Mouse (Mus musculus): ENCODE measurements around the gene C2cd3.

Gene C2cd3

DNA sequence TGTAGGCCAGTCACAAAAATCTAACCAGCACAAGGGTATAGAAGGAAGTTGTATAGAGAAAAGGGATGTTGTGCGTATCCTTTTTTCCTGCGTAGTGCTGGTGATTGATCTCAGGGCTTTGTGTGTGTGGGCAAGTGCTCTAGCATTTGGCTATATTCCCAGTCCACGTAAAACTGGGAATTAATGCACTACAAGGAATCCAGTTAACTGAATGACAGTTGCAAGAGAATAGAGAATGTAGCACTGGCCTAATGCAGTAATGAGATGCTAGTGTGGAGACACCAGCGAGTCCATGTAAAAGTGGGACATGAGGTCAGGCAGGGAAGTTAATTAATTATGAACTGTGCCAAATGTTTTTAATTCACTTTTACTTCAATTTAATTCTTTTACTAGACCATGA lies 30.7 kb downstream of the C2cd3 start:
- DNase-seq (ENCODE audit: low spot score in 2 of 2): no peak

GRCm38 (mm10) chr7:100407677-100408076 lies 35.6 kb downstream of the C2cd3 start:
- DNase-seq (ENCODE audit: low spot score in 2 of 2): no peak

DNA sequence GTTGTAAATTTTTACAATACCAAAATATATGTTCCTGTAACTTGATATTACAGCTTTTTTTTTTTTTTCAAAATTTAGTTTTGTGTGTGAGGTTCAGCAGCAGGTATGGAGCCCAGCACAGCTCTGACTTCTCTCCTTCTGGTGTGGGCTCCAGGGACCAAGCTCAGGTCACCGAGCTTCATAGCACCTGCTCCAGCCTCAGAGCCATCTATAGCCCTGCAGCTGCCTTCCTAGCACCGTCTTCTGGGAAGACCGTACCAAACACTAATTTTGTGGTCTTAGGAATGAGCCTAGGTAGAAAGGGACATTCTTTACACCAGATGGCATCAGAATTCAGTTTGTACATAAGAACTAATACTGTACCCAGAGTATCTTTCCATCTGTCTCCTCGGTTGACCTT lies 36.7 kb downstream of the C2cd3 start:
- DNase-seq (ENCODE audit: low spot score in 2 of 2): no peak

DNA sequence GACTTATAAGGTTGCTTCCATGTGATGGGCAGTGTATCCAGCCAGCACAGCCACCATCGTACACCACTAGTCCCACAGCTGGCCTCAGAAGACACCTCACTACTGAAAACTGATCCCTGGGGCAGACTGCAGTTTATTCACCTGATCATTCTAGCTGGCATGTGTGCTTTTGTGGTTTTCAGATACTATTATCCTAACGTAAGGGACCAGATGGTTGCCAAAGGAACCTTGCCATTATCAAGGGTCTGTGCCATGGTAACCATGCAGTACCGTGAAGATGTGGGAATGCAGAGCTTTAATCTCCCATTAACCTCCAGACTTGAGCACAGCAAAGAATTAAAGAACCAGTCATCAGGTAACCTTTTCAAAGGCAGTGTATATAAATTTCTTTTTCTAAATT lies 53.8 kb downstream of the C2cd3 start:
- no peak for DNase-seq (ENCODE audit: low spot score in 2 of 2)

- DNase-seq (ENCODE audit: low spot score in 2 of 2): peak; percentile 32 to 61
Measured at GRCm38 (mm10) chr7:100429102-100429501, 57.1 kb downstream of the C2cd3 start.

DNA sequence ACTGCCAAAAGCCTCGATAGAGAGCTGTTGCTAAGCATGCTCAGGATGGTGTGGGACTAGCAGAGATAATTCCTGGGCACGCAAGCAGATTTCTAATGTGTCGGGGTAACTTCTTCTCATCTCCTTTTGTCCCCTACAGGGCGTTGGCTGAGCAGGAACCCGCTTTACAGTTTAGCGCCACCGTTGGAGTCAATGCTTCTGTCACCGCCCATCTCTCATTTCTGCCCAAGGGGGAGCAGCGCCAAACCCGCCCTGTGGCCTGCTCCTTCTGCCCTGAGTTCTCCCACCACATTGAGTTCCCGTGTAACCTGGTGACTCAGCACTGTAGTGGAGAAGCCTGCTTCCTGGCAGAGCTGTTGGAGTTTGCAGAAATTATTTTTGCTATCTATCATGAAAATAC lies 57.9 kb downstream of the C2cd3 start:
- DNase-seq (ENCODE audit: low spot score in 2 of 2): peak in 1 of 2 experiments; percentile 24

DNA sequence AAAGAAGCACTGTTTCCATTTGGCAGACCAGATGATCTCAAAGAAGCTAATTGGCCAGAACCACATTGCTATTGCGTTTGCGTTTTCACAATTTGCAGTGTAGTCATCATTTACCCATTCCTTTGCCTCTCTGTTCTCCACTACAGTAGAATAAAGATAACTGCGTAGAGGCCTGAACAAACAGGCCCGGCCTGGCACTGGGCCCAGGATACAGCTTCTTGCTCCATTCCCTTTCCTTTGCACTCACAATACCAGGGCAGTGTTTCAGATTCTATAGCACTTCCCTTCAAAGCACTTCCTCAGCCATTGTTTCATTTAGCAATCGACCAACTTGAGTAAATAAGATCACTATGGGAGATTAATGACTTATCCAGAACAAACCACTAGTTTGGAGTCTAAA lies 59.1 kb downstream of the C2cd3 start:
- peak; percentile 67 to 71 for DNase-seq (ENCODE audit: low spot score in 2 of 2)

DNA sequence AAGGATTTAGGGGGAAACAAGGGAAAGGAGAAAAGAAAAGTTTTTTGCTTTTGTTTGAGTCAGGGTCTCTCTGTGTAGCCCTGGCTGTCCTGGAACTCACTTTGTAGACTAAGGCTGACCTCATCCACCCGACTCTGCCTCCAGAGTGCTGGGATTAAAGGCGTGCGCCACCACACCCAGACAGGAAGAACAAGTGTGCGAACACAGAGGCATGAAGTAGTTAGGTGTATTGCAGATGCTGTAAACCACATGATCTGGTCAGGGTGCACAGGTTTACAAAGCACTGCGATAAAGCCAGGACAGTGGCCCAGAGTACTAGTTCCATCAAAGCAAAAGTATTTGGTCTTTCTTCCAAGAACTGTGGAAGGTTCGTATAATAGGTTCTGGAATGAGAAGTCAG lies 61.3 kb downstream of the C2cd3 start:
- no peak for DNase-seq (ENCODE audit: low spot score in 2 of 2)

GRCm38 (mm10) chr7:100443728-100444127 lies 71.7 kb downstream of the C2cd3 start:
- DNase-seq (ENCODE audit: low spot score in 2 of 2): no peak

- no peak for DNase-seq (ENCODE audit: low spot score in 2 of 2)
Measured at GRCm38 (mm10) chr7:100446271-100446670, 74.2 kb downstream of the C2cd3 start.

- no peak for DNase-seq (ENCODE audit: low spot score in 2 of 2)
Measured at GRCm38 (mm10) chr7:100448530-100448929, 76.5 kb downstream of the C2cd3 start.

- no peak for DNase-seq (ENCODE audit: low spot score in 2 of 2)
Measured at GRCm38 (mm10) chr7:100448985-100449384, 77.0 kb downstream of the C2cd3 start.

- no peak for DNase-seq (ENCODE audit: low spot score in 2 of 2)
Measured at GRCm38 (mm10) chr7:100458153-100458552, 86.1 kb downstream of the C2cd3 start.

DNA sequence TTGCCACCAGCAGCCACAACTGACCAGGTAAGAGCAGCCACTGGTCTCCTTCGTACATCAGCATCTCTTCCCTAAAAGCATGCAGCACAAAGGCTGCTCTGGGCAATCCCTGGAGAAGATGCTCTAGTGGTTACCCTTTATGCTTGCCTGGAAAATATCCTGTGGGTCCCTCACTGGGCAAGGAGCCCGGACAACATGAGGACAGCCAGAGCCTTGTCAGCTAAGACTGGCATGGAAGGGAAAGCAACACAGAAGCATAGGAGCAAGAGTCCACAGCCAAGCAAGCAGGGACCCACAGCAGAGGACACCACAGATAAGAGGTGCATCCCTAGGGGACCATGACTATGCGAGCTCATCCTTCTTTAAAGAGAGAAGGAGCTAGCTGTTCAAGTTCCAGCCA lies 87.8 kb downstream of the C2cd3 start:
- no peak for DNase-seq (ENCODE audit: low spot score in 2 of 2)

GRCm38 (mm10) chr7:100461621-100462151 lies 89.7 kb downstream of the C2cd3 start:
- DNase-seq (ENCODE audit: low spot score in 2 of 2): peak; percentile 81 to 85

GRCm38 (mm10) chr7:100463194-100463593 lies 91.2 kb downstream of the C2cd3 start:
- DNase-seq (ENCODE audit: low spot score in 2 of 2): no peak

- no peak for DNase-seq (ENCODE audit: low spot score in 2 of 2)
Measured at GRCm38 (mm10) chr7:100463757-100464156, 91.7 kb downstream of the C2cd3 start.

DNA sequence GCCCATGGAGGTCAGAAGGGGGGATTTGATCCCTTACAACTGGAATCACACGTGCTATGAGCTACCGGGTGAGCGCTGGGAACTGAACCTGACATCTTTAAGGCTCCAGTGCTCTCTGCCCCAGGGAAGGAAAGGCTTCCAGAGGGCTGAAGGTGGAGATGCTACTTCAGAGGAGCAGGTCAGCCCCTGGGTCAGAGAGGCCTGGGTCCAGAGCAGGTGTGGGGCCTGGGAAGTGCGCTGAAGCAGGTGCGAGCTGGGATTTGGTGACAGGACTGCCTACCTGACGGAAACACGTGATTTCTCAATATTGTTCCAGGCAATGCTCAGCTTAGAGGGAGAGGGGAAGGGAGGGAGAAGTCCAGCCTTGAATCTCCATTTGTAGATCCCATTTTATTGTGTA lies 92.2 kb downstream of the C2cd3 start:
- DNase-seq (ENCODE audit: low spot score in 2 of 2): no peak

DNA sequence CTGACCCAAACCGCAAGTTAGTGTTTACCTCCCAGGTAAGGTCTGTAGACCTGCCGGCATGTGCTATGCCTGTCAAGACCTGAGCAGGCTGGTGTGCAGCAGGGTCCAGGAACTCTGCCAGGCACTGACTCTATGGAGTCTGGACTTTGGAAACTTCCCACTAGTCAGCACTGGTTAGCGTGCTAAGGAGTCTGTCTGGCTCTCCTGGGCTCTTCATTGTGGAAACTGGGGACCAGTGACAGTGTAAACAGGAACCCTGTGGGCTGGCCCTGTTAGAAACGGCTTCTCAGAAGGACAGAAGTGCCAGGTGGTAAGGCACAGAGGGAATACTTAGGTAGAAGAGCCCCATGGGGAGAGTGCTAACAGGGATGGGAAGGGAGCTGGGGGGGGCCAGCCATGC lies 93.2 kb downstream of the C2cd3 start:
- peak in 1 of 2 experiments; percentile 33 for DNase-seq (ENCODE audit: low spot score in 2 of 2)

GRCm38 (mm10) chr7:100465656-100466309 lies 93.8 kb downstream of the C2cd3 start:
- peak; percentile 91 to 92 for DNase-seq (ENCODE audit: low spot score in 2 of 2)

DNA sequence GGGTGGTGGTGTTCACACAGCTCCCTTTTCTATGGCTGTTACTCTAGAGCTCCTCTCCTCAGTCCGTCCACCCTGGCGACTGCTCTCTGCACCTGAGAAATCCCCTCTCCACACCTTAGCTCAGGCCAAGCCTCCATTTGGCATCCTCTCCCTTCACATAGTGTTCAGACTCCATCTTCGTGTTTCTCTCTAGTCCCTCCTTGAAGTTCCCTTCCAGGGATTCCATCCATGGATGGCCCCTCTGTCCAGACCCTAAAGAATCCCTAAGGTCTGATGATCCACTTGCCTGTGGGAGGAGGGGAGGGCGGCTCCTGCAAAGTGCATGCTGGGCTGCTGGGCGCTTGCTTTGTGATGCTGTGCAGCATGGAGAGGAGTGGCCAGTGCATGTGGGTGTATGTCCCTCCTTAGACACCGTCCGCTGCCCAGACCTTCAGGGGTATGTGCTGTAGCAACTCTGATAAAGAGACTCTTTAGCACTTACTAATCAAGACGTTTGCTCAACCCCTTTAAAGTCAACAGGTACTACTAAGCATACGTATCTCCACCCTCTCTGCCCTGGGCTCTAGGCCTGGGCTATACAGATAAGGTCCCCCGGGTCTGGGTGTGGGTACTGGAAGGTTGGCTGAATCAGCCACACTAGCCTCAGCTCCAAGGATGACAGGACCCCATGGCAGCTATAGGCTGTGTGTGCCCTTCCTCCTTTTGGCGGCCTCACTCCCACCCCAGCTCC lies 94.9 kb downstream of the C2cd3 start:
- no peak for DNase-seq (ENCODE audit: low spot score in 2 of 2)

DNA sequence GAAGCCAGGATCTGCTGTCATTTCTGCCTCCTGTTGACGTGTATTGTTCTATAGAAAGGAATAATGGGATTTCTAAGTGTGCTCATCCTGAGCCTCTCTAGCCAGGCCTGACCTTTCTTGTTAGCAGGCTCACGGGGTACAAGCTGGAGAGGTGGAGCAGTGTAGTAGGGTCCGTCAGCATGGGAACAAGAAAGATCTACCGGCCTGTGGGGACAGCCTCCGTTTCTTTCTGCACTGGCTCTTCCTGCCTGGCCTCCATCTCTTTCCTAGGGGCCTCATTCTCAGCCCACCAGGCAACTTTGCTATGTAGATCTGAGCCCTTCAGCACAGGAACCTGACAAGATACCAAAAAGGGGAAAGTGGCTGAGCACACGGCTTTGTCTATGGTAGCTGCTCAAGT lies 96.7 kb downstream of the C2cd3 start:
- DNase-seq (ENCODE audit: low spot score in 2 of 2): no peak

- no peak for DNase-seq (ENCODE audit: low spot score in 2 of 2)
Measured at GRCm38 (mm10) chr7:100469502-100469901, 97.5 kb downstream of the C2cd3 start.

Data from heart, adult 9 months (tissue).